Mouse (Mus musculus) heart, adult 10 weeks (tissue): ENCODE measurements around the gene Mrpl44. TPM values are rescaled to one million over a fixed set of nuclear protein-coding genes. Genes with fewer than 3 reads are reported as not detected.

Experiments
- polyA plus RNA-seq: library from polyadenylated mRNA; stranded (reverse); fragments of 350-450 nt; fragmentation: Illumina TruSeq; extraction: RNeasy Lipid Tissue Mini Kit (QIAGEN cat#74804); gene quantifications from one replicate; pipeline ENCODE4 v1.2.3, GENCODE M21; 2014; ENCODE audit warnings: low read depth, low replicate concordance

The Mrpl44 gene
- 71.7 TPM for polyA plus RNA-seq

DNA sequence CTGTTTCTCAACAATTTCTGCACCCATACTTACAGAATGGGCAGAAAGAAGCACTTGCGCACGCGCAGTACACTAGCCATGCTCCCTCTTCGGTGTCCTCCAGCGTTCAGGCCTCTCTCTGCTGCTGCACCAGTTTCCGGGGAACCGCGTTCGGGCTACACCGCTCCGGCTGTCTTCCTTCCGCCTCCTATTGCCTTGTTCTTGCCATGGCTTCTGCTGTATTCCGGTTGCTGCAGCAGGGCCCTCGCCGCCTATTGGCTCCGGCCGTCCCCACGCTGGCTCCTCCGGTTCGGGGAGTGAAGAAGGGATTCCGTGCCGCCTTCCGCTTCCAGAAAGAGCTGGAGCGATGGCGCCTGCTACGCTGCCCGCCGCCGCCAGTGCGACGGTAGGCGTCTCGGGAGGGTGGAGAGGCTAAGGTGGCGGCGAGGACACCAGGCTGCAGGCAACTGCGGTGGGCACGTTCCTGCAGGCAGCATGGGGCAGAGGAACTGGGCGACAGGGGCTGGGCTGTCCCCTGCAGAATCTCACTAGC, at the start of gene Mrpl44, which contains the start of gene Wdfy1:
Gene Mrpl44, plus strand, starts transcription at position 92 of the 532 bp plus-strand sequence.
Gene Wdfy1, minus strand, starts transcription at position 217 of the 532 bp plus-strand sequence.

Other genes with a start within 250 kb of the Mrpl44 start
- 1.3 TPM for gene Ap1s3, start 104.0 kb upstream of the Mrpl44 start, polyA plus RNA-seq
- gene Wdfy1, start 125 bp downstream of the Mrpl44 start, polyA plus RNA-seq, result 7.3 TPM
- 30.6 TPM for gene Serpine2, start 85.2 kb downstream of the Mrpl44 start, polyA plus RNA-seq